Mouse (Mus musculus) heart, embryonic 15.5 days (tissue): Measurements from ENCODE around the gene Serping1. TPM values are rescaled to one million over a fixed set of nuclear protein-coding genes. Genes with fewer than 3 reads are reported as not detected.
A peak's percentile ranks its signal among the peaks of the same experiment; 100 is the strongest.

Source experiments
- ATAC-seq: fragments of 200-750 bp; cut with Nextera tagmentation; replicated peaks from 2 replicates; pipeline ENCODE4 v1.8.0; 2017; ENCODE audit warnings: low read depth, moderate TSS enrichment; ENCODE audit not compliant: insufficient number of reproducible peaks, insufficient read depth, low FRiP score
- H3K27ac ChIP-seq: fragments of 300-500 bp; sonication (generic); 2 replicates; pipeline ENCODE4 v1.5.1; 2015; ENCODE audit warnings: mild to moderate bottlenecking, inconsistent platforms
- H3K27me3 ChIP-seq: fragments of 300-500 bp; sonication (generic); 2 replicates; pipeline ENCODE4 v1.6.1; 2015; ENCODE audit warnings: inconsistent platforms
- H3K36me3 ChIP-seq: fragments of 300-500 bp; sonication (generic); 2 replicates; pipeline ENCODE4 v1.6.1; 2015; ENCODE audit warnings: mild to moderate bottlenecking, inconsistent platforms
- H3K4me1 ChIP-seq: fragments of 300-500 bp; sonication (generic); replicated peaks from 2 replicates; pipeline ENCODE4 v1.6.1; 2015; ENCODE audit warnings: inconsistent platforms
- H3K4me2 ChIP-seq: fragments of 300-500 bp; sonication (generic); 2 replicates; pipeline ENCODE4 v1.6.1; 2015; ENCODE audit warnings: inconsistent platforms, mild to moderate bottlenecking, moderate library complexity
- H3K4me3 ChIP-seq: fragments of 300-500 bp; sonication (generic); 2 replicates; pipeline ENCODE4 v1.5.1; 2015; ENCODE audit warnings: mild to moderate bottlenecking, inconsistent platforms
- H3K9ac ChIP-seq: fragments of 300-500 bp; sonication (generic); 2 replicates; pipeline ENCODE4 v1.6.1; 2015; ENCODE audit warnings: mild to moderate bottlenecking, inconsistent platforms
- H3K9me3 ChIP-seq: fragments of 300-500 bp; sonication (generic); replicated peaks from 2 replicates; pipeline ENCODE4 v1.6.1; 2016; ENCODE audit warnings: inconsistent platforms
- WGBS: fragments of 180-500 bp; shearing (Covaris S2); methylation state at CpG from one replicate; pipeline ENCODE4 v1.1.7; 2015; ENCODE audit warnings: mixed read lengths; 5-methylcytosine and 5-hydroxymethylcytosine counted together
- polyA plus RNA-seq: library from polyadenylated mRNA; unstranded; fragments of >200 nt; fragmentation: Nextera tagmentation; extraction: Ambion mirVana; gene quantifications from 2 replicates; pipeline ENCODE4 v1.2.1, GENCODE M21; 2015

Gene Serping1
- polyA plus RNA-seq, 1 experiment from 2014 or later: 45.2 TPM

- Histone ChIP-seq H3K27me3 (no peaks in the 10 kb centered on the region), H3K36me3 (no peaks in the 10 kb centered on the region), H3K4me1 (peaks cover 14% of the 10 kb centered on the region), H3K27ac (peak overlapping the region; percentile 15), H3K9ac (no peak overlapping the region), H3K9me3 (no peaks in the 10 kb centered on the region), H3K4me3 (no peak overlapping the region), H3K4me2 (no peak overlapping the region)
- no peak for ATAC-seq
- 63% methylated on average over 1 of the region's 1 CpGs for WGBS
These were observed 8.1 kb upstream of the Serping1 start for GRCm38 (mm10) chr2:84783315-84783714.

- Histone ChIP-seq H3K27ac (no peak overlapping the region), H3K4me3 (no peak overlapping the region), H3K4me1 (peaks cover 10% of the 10 kb centered on the region), H3K9ac (no peak overlapping the region), H3K27me3 (0 out of 2 replicates have a peak, but pooled peaks cover 3% of the 10 kb centered on the region), H3K9me3 (no peaks in the 10 kb centered on the region), H3K4me2 (no peak overlapping the region), H3K36me3 (no peaks in the 10 kb centered on the region)
- 56% methylated on average over 6 of the region's 6 CpGs for WGBS
- no peak for ATAC-seq
These were observed 4.0 kb upstream of the Serping1 start for GRCm38 (mm10) chr2:84779210-84779609.

- Histone ChIP-seq H3K27ac (no peak overlapping the region), H3K4me1 (peaks cover 5% of the 10 kb centered on the region), H3K27me3 (0 out of 2 replicates have a peak, but pooled peaks cover 3% of the 10 kb centered on the region), H3K4me3 (no peak overlapping the region), H3K36me3 (no peaks in the 10 kb centered on the region), H3K9me3 (no peaks in the 10 kb centered on the region), H3K9ac (no peak overlapping the region), H3K4me2 (no peak overlapping the region)
- ATAC-seq: no peak
- WGBS: 54% methylated on average over 3 of the region's 3 CpGs
These were observed 2.5 kb upstream of the Serping1 start for GRCm38 (mm10) chr2:84777706-84778105.

- Histone ChIP-seq H3K9ac (no peak overlapping the region), H3K9me3 (no peaks in the 10 kb centered on the region), H3K4me3 (no peak overlapping the region), H3K27ac (peak overlapping the region; percentile 15; the same call in 1 of the 2 replicates), H3K36me3 (no peaks in the 10 kb centered on the region), H3K4me1 (peaks cover 5% of the 10 kb centered on the region), H3K4me2 (no peak overlapping the region), H3K27me3 (0 out of 2 replicates have a peak, but pooled peaks cover 6% of the 10 kb centered on the region)
- no peak for ATAC-seq
- 73% methylated on average over 6 of the region's 6 CpGs for WGBS
These were observed 421 bp upstream of the Serping1 start for GRCm38 (mm10) chr2:84775665-84776064.

GRCm38 (mm10) chr2:84774751-84775150, 493 bp downstream of the Serping1 start:
- Histone ChIP-seq H3K9me3 (no peaks in the 10 kb centered on the region), H3K4me3 (peak overlapping the region; percentile 35), H3K9ac (peak overlapping the region; percentile 25), H3K36me3 (no peaks in the 10 kb centered on the region), H3K4me1 (peaks cover 5% of the 10 kb centered on the region), H3K27ac (peak overlapping the region; percentile 33; the same call in 1 of the 2 replicates), H3K27me3 (0 out of 2 replicates have a peak, but pooled peaks cover 6% of the 10 kb centered on the region), H3K4me2 (peak overlapping the region; percentile 58)
- WGBS: 8% methylated on average over 15 of the region's 15 CpGs
- ATAC-seq: peak; percentile 83

GRCm38 (mm10) chr2:84773195-84773594, 2.0 kb downstream of the Serping1 start:
- no peak for ATAC-seq
- WGBS: 74% methylated on average over 5 of the region's 5 CpGs
- H3K4me1 ChIP-seq: peaks cover 5% of the 10 kb centered on the region
- H3K27ac ChIP-seq: no peak overlapping the region
- H3K4me2 ChIP-seq: no peak overlapping the region
- H3K36me3 ChIP-seq: no peaks in the 10 kb centered on the region
- no peak overlapping the region for H3K4me3 ChIP-seq
- H3K9me3 ChIP-seq: no peaks in the 10 kb centered on the region
- H3K9ac ChIP-seq: no peak overlapping the region
- 0 out of 2 replicates have a peak, but pooled peaks cover 6% of the 10 kb centered on the region for H3K27me3 ChIP-seq

- Histone ChIP-seq H3K27ac (no peak overlapping the region), H3K4me2 (no peak overlapping the region), H3K4me3 (no peak overlapping the region), H3K4me1 (peaks cover 5% of the 10 kb centered on the region), H3K9me3 (no peaks in the 10 kb centered on the region), H3K36me3 (no peaks in the 10 kb centered on the region), H3K9ac (no peak overlapping the region), H3K27me3 (0 out of 2 replicates have a peak, but pooled peaks cover 3% of the 10 kb centered on the region)
- WGBS: 87% methylated on average over 4 of the region's 4 CpGs
- no peak for ATAC-seq
These were observed 2.8 kb downstream of the Serping1 start for GRCm38 (mm10) chr2:84772454-84772853.

GRCm38 (mm10) chr2:84770501-84770900, 4.7 kb downstream of the Serping1 start:
- WGBS: 71% methylated on average over 6 of the region's 6 CpGs
- Histone ChIP-seq H3K4me3 (no peak overlapping the region), H3K36me3 (no peaks in the 10 kb centered on the region), H3K9me3 (no peaks in the 10 kb centered on the region), H3K4me2 (no peak overlapping the region), H3K27ac (no peak overlapping the region), H3K27me3 (0 out of 2 replicates have a peak, but pooled peaks cover 3% of the 10 kb centered on the region), H3K9ac (no peak overlapping the region), H3K4me1 (peaks cover 5% of the 10 kb centered on the region)
- no peak for ATAC-seq

- H3K4me3 ChIP-seq: no peak overlapping the region
- no peaks in the 10 kb centered on the region for H3K4me1 ChIP-seq
- WGBS: 58% methylated on average over 1 of the region's 1 CpGs
- no peak overlapping the region for H3K4me2 ChIP-seq
- no peak overlapping the region for H3K27ac ChIP-seq
- no peak overlapping the region for H3K9ac ChIP-seq
- no peaks in the 10 kb centered on the region for H3K27me3 ChIP-seq
- ATAC-seq: no peak
- H3K9me3 ChIP-seq: no peaks in the 10 kb centered on the region
- no peaks in the 10 kb centered on the region for H3K36me3 ChIP-seq
These were observed 12.4 kb downstream of the Serping1 start for GRCm38 (mm10) chr2:84762818-84763217.

- Histone ChIP-seq H3K27ac (no peak overlapping the region), H3K36me3 (no peaks in the 10 kb centered on the region), H3K4me2 (no peak overlapping the region), H3K9ac (no peak overlapping the region), H3K4me3 (no peak overlapping the region), H3K4me1 (no peaks in the 10 kb centered on the region), H3K27me3 (no peaks in the 10 kb centered on the region), H3K9me3 (no peaks in the 10 kb centered on the region)
- WGBS: 56% methylated on average over 4 of the region's 4 CpGs
- no peak for ATAC-seq
These were observed 12.9 kb downstream of the Serping1 start for GRCm38 (mm10) chr2:84762295-84762694.

- H3K4me3 ChIP-seq: no peak overlapping the region
- no peaks in the 10 kb centered on the region for H3K27me3 ChIP-seq
- no peak overlapping the region for H3K9ac ChIP-seq
- H3K36me3 ChIP-seq: no peaks in the 10 kb centered on the region
- 78% methylated on average over 1 of the region's 1 CpGs for WGBS
- ATAC-seq: no peak
- no peak overlapping the region for H3K27ac ChIP-seq
- H3K4me2 ChIP-seq: no peak overlapping the region
- no peaks in the 10 kb centered on the region for H3K4me1 ChIP-seq
- H3K9me3 ChIP-seq: no peaks in the 10 kb centered on the region
These were observed 13.4 kb downstream of the Serping1 start for GRCm38 (mm10) chr2:84761840-84762239.

- no peak for ATAC-seq
- no peaks in the 10 kb centered on the region for H3K27me3 ChIP-seq
- H3K4me1 ChIP-seq: no peaks in the 10 kb centered on the region
- H3K9ac ChIP-seq: no peak overlapping the region
- no peak overlapping the region for H3K4me2 ChIP-seq
- no peaks in the 10 kb centered on the region for H3K36me3 ChIP-seq
- no peak overlapping the region for H3K4me3 ChIP-seq
- WGBS: 71% methylated on average over 3 of the region's 3 CpGs
- H3K27ac ChIP-seq: no peak overlapping the region
- H3K9me3 ChIP-seq: no peaks in the 10 kb centered on the region
These were observed 13.9 kb downstream of the Serping1 start for GRCm38 (mm10) chr2:84761309-84761708.
